Mouse (Mus musculus) heart, embryonic 10.5 days (tissue): ENCODE data around the gene Sds. TPM values are rescaled to one million over a fixed set of nuclear protein-coding genes. Genes with fewer than 3 reads are reported as not detected.

ENCODE experiments used
- DNase-seq: peaks from one replicate; pipeline ENCODE4 v3.0.0-alpha.2; 2017; ENCODE audit warnings: low spot score
- H3K27ac ChIP-seq: fragments of 300-500 bp; sonication (generic); 2 replicates; pipeline ENCODE4 v1.5.1; 2016; ENCODE audit warnings: mild to moderate bottlenecking
- H3K27me3 ChIP-seq: fragments of 300-500 bp; sonication (generic); 2 replicates; pipeline ENCODE4 v1.6.1; 2016; ENCODE audit warnings: mild to moderate bottlenecking; ENCODE audit not compliant: poor library complexity, insufficient read depth, severe bottlenecking
- H3K36me3 ChIP-seq: fragments of 300-500 bp; sonication (generic); 2 replicates; pipeline ENCODE4 v1.6.1; 2016; ENCODE audit warnings: mild to moderate bottlenecking, moderate library complexity
- H3K4me1 ChIP-seq: fragments of 300-500 bp; sonication (generic); 2 replicates; pipeline ENCODE4 v1.6.1; 2016; ENCODE audit warnings: mild to moderate bottlenecking
- H3K4me3 ChIP-seq: fragments of 300-500 bp; sonication (generic); 2 replicates; pipeline ENCODE4 v1.5.1; 2016; ENCODE audit warnings: mild to moderate bottlenecking, moderate library complexity
- H3K9me3 ChIP-seq: fragments of 300-500 bp; sonication (generic); 2 replicates; pipeline ENCODE4 v1.6.1; 2016; ENCODE audit warnings: mild to moderate bottlenecking, moderate library complexity
- WGBS: fragments of 180-500 bp; shearing (Covaris S2); methylation state at CpG from one replicate; pipeline ENCODE4 v1.1.7; 2016; 5-methylcytosine and 5-hydroxymethylcytosine counted together
- polyA plus RNA-seq: library from polyadenylated mRNA; unstranded; fragments of >200 nt; fragmentation: Nextera tagmentation; extraction: Ambion mirVana; gene quantifications from 2 replicates; pipeline ENCODE4 v1.2.1, GENCODE M21; 2016

Gene Sds
- polyA plus RNA-seq, 1 experiment from 2014 or later, result 0.23 TPM

DNA sequence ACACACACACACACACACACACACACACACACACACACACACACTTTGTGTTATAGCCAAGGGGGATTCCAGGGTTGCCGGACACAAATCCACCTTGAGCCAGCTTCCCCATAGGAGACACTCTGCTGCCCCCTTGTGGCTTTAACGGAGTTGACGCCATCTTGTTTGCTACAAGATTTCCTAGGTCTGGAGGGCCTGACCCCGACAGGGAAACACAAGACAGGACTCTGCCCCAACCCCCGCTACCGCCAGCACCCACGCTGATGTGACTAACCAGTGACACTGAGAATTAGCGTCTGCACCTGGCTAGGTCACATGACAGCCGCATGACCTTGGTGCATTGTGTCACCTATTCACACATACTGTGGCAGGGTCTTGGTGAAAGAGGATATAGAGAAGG is 18.7 kb upstream of the Sds start:
- peak; percentile 91 for DNase-seq
- Histone ChIP-seq H3K9me3 (no peaks in the 10 kb centered on the region), H3K27me3 (peaks cover 78% of the 10 kb centered on the region), H3K36me3 (no peaks in the 10 kb centered on the region), H3K4me1 (0 out of 2 replicates have a peak, but pooled peaks cover 5% of the 10 kb centered on the region), H3K27ac (no peak overlapping the region), H3K4me3 (no peak overlapping the region)
- WGBS, result 4% methylated on average over 9 of the region's 9 CpGs

DNA sequence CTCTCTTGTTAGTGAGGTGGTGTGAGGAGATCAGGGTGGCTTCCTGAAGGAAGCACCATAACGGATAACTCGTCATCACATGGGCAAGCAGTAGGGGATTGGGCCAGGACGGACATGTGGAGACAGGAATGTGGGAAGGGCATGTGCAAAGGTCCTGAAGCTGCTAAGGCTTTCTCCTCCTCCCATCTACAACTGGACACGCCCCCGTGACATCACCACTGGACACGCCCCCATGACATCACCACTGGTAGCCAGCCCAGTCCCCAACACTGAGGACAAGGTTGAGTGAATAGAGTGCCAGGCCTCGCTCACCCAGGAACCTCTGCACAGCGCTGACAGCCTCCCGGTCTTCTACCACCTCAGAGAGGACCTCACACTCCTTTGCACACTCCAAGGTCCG is 17.2 kb upstream of the Sds start:
- no peak for DNase-seq
- Histone ChIP-seq H3K27ac (no peak overlapping the region), H3K4me1 (0 out of 2 replicates have a peak, but pooled peaks cover 5% of the 10 kb centered on the region), H3K4me3 (no peak overlapping the region), H3K36me3 (no peaks in the 10 kb centered on the region), H3K27me3 (peaks cover 78% of the 10 kb centered on the region), H3K9me3 (no peaks in the 10 kb centered on the region)
- WGBS, result 70% methylated on average over 10 of the region's 10 CpGs

DNA sequence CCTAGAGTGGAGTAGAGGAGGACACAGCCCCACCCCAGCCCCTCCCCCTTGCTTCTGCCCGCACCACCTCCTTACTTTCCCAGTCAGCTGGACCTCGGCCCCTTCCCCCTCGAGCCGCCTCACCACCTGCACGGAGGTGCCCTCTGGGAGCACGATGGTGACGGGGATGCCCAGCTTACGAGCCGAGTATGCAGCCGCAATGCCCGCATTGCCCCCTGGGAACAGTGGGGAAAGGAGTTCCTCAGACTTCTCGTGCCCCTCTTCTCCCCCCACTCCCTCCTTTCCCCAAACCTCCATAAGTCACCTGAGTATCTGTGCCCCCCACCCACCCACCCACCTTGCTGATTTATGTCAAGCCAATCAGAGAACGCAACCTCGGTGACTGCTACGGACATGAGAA is 14.4 kb upstream of the Sds start:
- WGBS, result 71% methylated on average over 15 of the region's 15 CpGs
- DNase-seq, result no peak
- H3K27me3 ChIP-seq, result peaks cover 54% of the 10 kb centered on the region
- peaks cover 10% of the 10 kb centered on the region for H3K4me1 ChIP-seq
- no peak overlapping the region for H3K27ac ChIP-seq
- H3K36me3 ChIP-seq, result no peaks in the 10 kb centered on the region
- H3K4me3 ChIP-seq, result no peak overlapping the region
- no peaks in the 10 kb centered on the region for H3K9me3 ChIP-seq

DNA sequence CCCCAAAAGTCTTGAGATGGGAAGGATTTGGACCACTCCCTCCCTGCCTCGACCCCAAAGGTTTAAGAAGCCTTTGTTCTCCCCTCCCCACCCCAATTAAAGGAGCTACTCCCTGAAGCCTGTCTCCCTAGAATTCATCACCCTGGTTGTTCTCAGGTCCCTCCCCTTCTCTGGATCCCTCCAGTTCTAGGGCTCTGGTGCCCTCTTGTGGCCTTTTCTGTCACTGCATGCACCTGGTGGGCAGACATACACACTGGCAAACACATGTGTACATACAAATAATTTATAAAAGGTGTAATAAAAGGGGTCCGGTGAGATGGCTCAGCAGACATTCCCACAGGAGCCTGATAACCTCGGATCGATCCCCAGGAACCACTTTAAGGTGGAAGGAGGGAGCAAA is 12.0 kb upstream of the Sds start:
- H3K4me3 ChIP-seq, result no peak overlapping the region
- H3K27ac ChIP-seq, result no peak overlapping the region
- no peaks in the 10 kb centered on the region for H3K9me3 ChIP-seq
- H3K4me1 ChIP-seq, result peaks cover 15% of the 10 kb centered on the region
- DNase-seq, result no peak
- no peaks in the 10 kb centered on the region for H3K36me3 ChIP-seq
- 73% methylated on average over 4 of the region's 4 CpGs for WGBS
- peaks cover 46% of the 10 kb centered on the region; the same call in 1 of the 2 replicates for H3K27me3 ChIP-seq

DNA sequence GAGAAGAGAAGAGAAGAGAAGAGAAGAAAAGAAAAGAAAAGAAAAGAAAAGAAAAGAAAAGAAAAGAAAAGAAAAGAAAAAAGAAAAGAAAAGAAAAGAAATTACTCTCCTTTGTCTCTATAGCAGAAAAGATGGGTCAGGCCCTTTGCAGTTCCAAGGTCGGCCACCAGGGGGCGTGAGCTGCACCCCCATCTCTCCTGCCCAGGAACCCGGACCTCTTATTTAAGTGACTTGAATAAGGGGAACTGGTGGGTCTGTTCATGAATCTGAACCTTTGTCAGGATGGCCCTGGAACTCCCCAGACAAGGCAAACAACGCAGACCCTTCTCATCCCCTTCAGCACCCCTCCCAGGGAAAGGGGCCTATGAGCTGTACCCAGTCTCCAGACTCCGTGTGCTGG is 11.3 kb upstream of the Sds start:
- Histone ChIP-seq H3K4me1 (peaks cover 15% of the 10 kb centered on the region), H3K36me3 (no peaks in the 10 kb centered on the region), H3K27me3 (peaks cover 39% of the 10 kb centered on the region; the same call in 1 of the 2 replicates), H3K4me3 (no peak overlapping the region), H3K27ac (no peak overlapping the region), H3K9me3 (no peaks in the 10 kb centered on the region)
- 41% methylated on average over 5 of the region's 5 CpGs for WGBS
- no peak for DNase-seq

DNA sequence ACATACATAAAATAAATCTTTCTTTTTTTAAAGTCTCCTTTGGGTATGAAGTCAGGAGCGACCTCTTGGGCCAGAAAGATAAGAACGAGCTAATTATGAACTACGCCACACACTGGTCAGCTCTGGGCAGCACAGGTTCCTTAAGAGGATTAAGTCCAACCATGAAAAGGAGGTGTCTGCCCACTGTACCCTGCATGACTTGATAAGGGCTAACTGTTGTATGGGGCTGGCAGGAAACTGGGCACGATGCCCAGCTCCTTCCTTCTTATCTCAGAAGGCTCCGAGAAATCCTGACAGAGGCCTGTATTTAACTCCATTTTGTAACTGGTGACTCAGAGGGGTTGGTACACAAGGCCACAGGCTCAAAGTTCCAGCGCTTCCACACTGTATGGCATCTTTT is 10.5 kb upstream of the Sds start:
- H3K27ac ChIP-seq, result no peak overlapping the region
- no peak for DNase-seq
- no peaks in the 10 kb centered on the region for H3K36me3 ChIP-seq
- H3K4me1 ChIP-seq, result peaks cover 15% of the 10 kb centered on the region
- peaks cover 31% of the 10 kb centered on the region; the same call in 1 of the 2 replicates for H3K27me3 ChIP-seq
- WGBS, result 67% methylated on average over 6 of the region's 6 CpGs
- H3K4me3 ChIP-seq, result no peak overlapping the region
- H3K9me3 ChIP-seq, result no peaks in the 10 kb centered on the region

DNA sequence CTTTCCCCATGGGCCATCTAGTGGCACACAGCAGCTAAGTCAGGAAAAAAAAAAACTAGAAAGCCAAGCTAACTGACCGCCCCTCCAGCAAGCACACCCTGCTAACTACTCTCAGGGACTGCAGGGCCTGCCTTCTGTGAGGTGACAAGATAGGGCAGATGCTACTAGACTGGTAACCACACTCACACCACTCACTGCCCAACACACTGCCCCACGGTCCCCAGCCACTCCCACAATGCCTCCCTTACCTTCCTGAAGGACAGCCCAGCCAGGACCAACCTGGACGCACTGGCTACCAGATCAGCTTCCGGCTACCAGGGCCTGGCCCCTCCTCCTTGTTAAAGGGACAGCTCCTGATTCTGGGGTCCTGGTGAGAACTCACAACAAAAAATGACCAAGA is 9.3 kb upstream of the Sds start:
- peaks cover 10% of the 10 kb centered on the region for H3K4me1 ChIP-seq
- no peaks in the 10 kb centered on the region for H3K36me3 ChIP-seq
- H3K27ac ChIP-seq, result peak overlapping the region; percentile 53
- peaks cover 25% of the 10 kb centered on the region; the same call in 1 of the 2 replicates for H3K27me3 ChIP-seq
- 10% methylated on average over 4 of the region's 4 CpGs for WGBS
- H3K9me3 ChIP-seq, result no peaks in the 10 kb centered on the region
- peak overlapping the region; percentile 50 for H3K4me3 ChIP-seq
- DNase-seq, result no peak

DNA sequence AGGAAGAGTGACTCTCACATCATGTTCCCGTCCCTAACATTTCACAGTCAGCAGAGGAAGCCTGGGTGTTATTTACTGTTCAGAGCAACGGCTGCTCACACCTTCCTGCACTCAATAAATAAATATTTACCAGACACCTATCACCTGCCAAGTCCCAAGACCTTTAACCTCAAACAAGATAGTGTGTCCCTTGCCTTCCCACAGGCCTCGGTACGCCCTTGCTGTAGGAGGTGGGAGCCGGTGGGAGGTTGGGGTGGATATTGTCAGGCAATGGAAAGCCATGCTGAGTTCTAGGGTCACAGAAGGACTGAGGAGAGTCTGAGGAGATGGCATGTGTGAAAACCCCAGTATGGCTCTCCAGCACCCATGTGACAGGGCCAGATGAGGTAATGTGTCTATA is 8.0 kb upstream of the Sds start:
- H3K36me3 ChIP-seq, result no peaks in the 10 kb centered on the region
- H3K27ac ChIP-seq, result no peak overlapping the region
- no peak overlapping the region for H3K4me3 ChIP-seq
- DNase-seq, result no peak
- H3K9me3 ChIP-seq, result no peaks in the 10 kb centered on the region
- 79% methylated on average over 5 of the region's 5 CpGs for WGBS
- peaks cover 10% of the 10 kb centered on the region for H3K4me1 ChIP-seq
- H3K27me3 ChIP-seq, result peaks cover 13% of the 10 kb centered on the region; the same call in 1 of the 2 replicates

DNA sequence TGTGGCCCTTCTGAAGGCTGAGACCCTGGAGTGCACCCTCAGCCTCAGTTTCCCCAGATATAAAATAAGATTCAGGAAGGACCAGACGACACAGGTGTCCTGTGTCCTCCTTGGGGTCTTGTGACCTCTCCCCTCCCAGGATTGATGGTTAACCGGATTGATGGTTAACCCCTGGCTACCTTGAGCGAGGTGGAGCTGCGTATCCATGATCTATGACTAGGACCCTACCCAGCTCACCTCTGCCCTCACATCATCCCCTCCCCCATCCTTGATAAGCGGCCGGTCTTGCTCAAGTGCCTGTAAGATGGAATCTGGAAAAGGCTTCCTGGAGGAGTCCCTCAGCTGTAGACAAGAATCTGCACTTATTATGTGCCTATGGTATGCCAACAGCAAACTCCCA is 7.5 kb upstream of the Sds start:
- Histone ChIP-seq H3K9me3 (no peaks in the 10 kb centered on the region), H3K27ac (no peak overlapping the region), H3K27me3 (peaks cover 8% of the 10 kb centered on the region; the same call in 1 of the 2 replicates), H3K4me3 (no peak overlapping the region), H3K4me1 (peaks cover 10% of the 10 kb centered on the region), H3K36me3 (no peaks in the 10 kb centered on the region)
- WGBS, result 71% methylated on average over 6 of the region's 6 CpGs
- no peak for DNase-seq

DNA sequence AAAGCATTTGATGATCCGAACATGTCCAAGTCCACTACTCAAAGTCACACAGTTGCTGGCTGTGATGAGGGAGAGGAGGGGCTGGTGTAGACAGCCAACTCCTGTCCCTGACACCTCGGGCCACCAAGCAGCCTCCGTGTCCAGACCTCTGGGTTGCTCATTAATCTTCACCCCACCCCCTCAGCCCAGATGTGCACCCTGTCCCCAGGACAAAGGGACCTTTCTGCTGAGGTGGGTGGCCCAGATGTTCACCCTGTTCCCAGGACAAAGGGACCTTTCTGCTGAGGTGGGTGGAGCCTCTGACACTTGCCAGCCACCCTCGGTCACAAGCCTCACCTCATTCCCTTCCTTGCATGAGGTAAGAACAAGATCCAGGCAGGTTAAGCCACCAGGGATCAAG is 4.8 kb upstream of the Sds start:
- Histone ChIP-seq H3K4me3 (no peak overlapping the region), H3K9me3 (no peaks in the 10 kb centered on the region), H3K27me3 (peaks cover 18% of the 10 kb centered on the region), H3K27ac (no peak overlapping the region), H3K4me1 (peaks cover 13% of the 10 kb centered on the region), H3K36me3 (no peaks in the 10 kb centered on the region)
- no peak for DNase-seq
- 51% methylated on average over 4 of the region's 4 CpGs for WGBS

DNA sequence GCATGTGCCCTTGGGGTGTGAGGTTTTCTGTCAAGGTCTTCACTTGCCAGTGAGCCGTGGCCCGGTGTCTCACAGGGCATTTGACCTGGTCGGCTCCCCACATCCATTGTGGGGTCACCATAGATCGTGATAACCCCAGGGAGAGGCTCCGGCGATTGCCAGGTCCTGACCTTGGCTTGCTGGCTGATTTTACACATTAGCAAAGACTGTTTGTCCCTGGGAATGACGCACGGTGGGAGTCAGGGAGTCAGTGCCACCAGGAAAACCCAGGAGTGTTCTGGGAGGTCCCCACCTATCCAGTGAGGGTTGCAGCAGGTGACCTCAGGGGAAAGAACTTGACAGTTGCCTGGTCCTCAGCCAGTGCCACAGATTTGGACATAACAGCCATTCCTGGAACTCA is 3.6 kb upstream of the Sds start, which contains the start of gene Sdsl:
Gene Sdsl, minus strand, starts transcription at position 41 of the 400 bp plus-strand sequence.
- Histone ChIP-seq H3K9me3 (no peaks in the 10 kb centered on the region), H3K4me1 (peaks cover 9% of the 10 kb centered on the region), H3K27ac (no peak within 1 kb of the TSS), H3K27me3 (peaks cover 28% of the 10 kb centered on the region), H3K4me3 (no peak within 1 kb of the TSS), H3K36me3 (no peaks in the 10 kb centered on the region)
- no peak for DNase-seq
- WGBS, result 72% methylated on average over 8 of the region's 8 CpGs

DNA sequence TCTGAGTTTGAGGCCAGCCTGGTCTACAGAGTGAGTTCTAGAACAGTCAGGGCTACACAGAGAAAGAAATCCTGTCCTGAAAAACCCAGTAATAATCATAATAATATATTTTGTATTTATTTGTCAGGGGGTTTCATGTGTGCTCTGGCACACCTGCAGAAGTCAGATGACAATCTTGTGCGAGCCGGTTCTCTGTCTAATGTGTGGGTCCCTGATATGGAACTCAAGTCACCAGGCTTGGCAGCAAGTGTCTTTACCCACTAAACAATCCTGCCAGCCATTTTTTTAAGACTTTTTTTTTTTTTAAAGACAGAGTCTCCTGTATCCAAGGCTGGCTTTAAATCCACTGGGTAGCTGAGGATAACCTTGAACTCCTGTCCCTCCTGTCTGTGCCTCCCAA is 3.0 kb upstream of the Sds start:
- DNase-seq, result no peak
- no peaks in the 10 kb centered on the region for H3K36me3 ChIP-seq
- no peaks in the 10 kb centered on the region for H3K9me3 ChIP-seq
- H3K4me1 ChIP-seq, result peaks cover 9% of the 10 kb centered on the region
- H3K4me3 ChIP-seq, result no peak overlapping the region
- H3K27ac ChIP-seq, result no peak overlapping the region
- H3K27me3 ChIP-seq, result peaks cover 28% of the 10 kb centered on the region
- 84% methylated on average over 2 of the region's 2 CpGs for WGBS

DNA sequence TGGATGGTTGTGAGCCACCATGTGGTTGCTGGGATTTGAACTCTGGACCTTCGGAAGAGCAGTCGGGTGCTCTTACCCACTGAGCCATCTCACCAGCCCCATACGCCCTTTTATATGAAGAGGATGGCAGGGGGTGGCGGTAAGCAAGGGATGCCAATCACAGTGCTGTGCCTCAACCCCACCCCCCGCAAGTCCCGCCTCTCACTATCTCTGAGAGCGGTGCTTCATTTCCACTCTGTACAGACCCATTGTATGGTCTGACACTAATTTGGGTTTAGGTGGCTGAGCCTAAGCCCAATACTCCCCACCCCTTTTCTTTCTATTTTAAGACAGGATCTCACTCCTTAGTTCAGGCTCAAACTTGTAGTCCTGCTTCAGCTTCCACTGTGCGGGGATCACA is 465 bp upstream of the Sds start:
- H3K4me1 ChIP-seq, result peaks cover 10% of the 10 kb centered on the region
- DNase-seq, result no peak

DNA sequence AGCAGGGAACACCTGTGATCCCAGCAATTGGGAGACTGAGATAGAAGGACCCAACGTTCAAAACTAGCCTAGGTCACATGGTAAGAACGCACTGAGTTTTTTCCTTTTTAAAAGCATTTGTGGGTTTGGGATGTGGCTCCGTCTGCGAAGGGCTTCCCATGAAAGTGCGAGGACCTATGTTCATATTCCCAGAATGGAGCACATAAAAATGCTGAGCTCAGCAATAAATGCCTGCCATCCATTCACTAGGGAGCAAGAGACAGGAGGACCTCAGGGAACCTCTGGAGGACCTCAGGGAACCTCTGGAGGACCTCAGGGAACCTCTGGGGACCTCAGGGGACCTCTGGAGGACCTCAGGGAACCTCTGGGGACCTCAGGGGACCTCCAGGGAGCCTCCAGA is 1.7 kb downstream of the Sds start:
- H3K27me3 ChIP-seq, result peaks cover 35% of the 10 kb centered on the region
- no peak for DNase-seq
- no peak overlapping the region for H3K4me3 ChIP-seq
- H3K36me3 ChIP-seq, result no peaks in the 10 kb centered on the region
- H3K27ac ChIP-seq, result no peak overlapping the region
- peaks cover 18% of the 10 kb centered on the region for H3K4me1 ChIP-seq
- H3K9me3 ChIP-seq, result no peaks in the 10 kb centered on the region
- 89% methylated on average over 5 of the region's 5 CpGs for WGBS

More for the DNA sequence above, 465 bp upstream of the Sds start:
- H3K27me3 ChIP-seq, result peaks cover 36% of the 10 kb centered on the region
- peak overlapping the region; percentile 30; the same call in 1 of the 2 replicates for H3K4me3 ChIP-seq
- WGBS, result 47% methylated on average over 8 of the region's 8 CpGs
- no peaks in the 10 kb centered on the region for H3K9me3 ChIP-seq
- H3K36me3 ChIP-seq, result no peaks in the 10 kb centered on the region
- H3K27ac ChIP-seq, result no peak overlapping the region
